Comparison of ENCODE assay signal across 10 mouse cellular contexts in the genomic region with DNA sequence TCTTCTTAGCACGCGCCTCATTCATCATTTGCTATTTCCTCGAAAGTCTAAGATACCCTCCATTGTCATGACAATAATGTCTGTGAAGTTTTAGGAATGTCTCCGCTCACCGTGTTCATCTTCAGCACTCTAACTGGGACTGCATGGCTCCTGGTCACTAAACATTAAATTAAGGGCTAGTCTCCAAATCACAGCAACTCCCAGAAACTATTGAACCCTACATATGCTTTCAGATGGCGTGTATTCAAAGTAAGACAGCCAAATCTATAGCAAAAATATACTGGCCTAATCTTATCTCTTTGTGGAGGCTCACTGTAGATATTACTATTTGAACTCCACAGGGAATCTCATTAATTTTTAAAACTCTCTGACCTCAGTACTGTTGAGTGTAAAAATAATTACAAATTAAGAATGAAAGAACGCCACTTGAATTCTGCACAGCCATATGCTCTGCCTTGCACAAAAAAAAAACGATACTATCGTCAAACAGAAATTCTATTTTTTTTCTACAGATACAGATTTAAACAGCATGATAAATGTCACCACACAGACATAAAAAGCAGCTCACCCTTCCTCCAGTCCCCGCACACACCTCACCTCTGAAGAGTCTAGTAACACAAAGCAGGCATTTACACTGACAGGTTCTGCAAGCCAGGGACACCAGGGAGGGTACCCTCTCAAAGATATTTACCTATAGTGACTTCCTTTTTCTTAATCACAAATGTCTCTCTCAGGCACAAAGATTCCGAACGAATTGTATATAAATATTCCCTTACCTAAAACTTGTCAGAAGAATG.
A peak's percentile ranks its signal among the peaks of the same experiment; 100 is the strongest.
DNase-seq lines count a peak whose midpoint lies in the region; ATAC-seq lines count a peak whose summit lies in the region.
"Had no signal": no experiment of that assay in that cellular context is flagged by ENCODE, and none has a peak within 500 bp of the region (broad histone marks: within the 10 kb centered on the region; RNA-seq: fewer than 3 reads in every experiment).

No protein-coding gene starts in this region.

- no peaks in the 10 kb centered on the region for H3K9me3 ChIP-seq in limb, embryonic 12.5 days
- no peaks in the 10 kb centered on the region for H3K9me3 ChIP-seq in limb, embryonic 10.5 days (replicated peaks)
- H3K9me3 ChIP-seq in forebrain, embryonic 14.5 days (replicated peaks; ENCODE audit: control insufficient read depth, low read length) = no peaks in the 10 kb centered on the region
- no peaks in the 10 kb centered on the region for H3K9me3 ChIP-seq in limb, embryonic 13.5 days
- H3K9me3 ChIP-seq in neural tube, embryonic 15.5 days (replicated peaks) = no peaks in the 10 kb centered on the region

- no peak overlapping the region for H3K27ac ChIP-seq in limb, embryonic 12.5 days
- no peak overlapping the region for H3K27ac ChIP-seq in limb, embryonic 10.5 days
- H3K27ac ChIP-seq in forebrain, embryonic 14.5 days (ENCODE audit: low read depth, low read length) = peak overlapping the region; percentile 94
- H3K27ac ChIP-seq in limb, embryonic 13.5 days = no peak overlapping the region
- peak overlapping the region; percentile 92 for H3K27ac ChIP-seq in neural tube, embryonic 15.5 days (replicated peaks)
- H3K27ac ChIP-seq: macrophage had no signal

- H3K27me3 ChIP-seq in limb, embryonic 12.5 days = peaks cover 18% of the 10 kb centered on the region
- H3K27me3 ChIP-seq in limb, embryonic 10.5 days (ENCODE audit: low read depth, poor library complexity, severe bottlenecking) = peaks cover 39% of the 10 kb centered on the region
- H3K27me3 ChIP-seq in forebrain, embryonic 14.5 days (replicated peaks; ENCODE audit: control insufficient read depth, insufficient read depth, low read length) = no peaks in the 10 kb centered on the region
- peaks cover 24% of the 10 kb centered on the region for H3K27me3 ChIP-seq in limb, embryonic 13.5 days
- no peaks in the 10 kb centered on the region for H3K27me3 ChIP-seq in neural tube, embryonic 15.5 days (replicated peaks)

- DNase-seq in limb, embryonic 10.5 days (ENCODE audit: low spot score) = no peak
- peak; percentile 41 for DNase-seq in forebrain, embryonic 14.5 days (ENCODE audit: low spot score)
- no peak for DNase-seq in layer of hippocampus, postnatal 14 days (ENCODE audit: low spot score in 2 of 2)
- no peak for DNase-seq in layer of hippocampus, adult 18-20 months (ENCODE audit: low spot score in 2 of 2)
- DNase-seq: heart, postnatal 4 days had no signal

- H3K4me2 ChIP-seq in limb, embryonic 12.5 days = peak overlapping the region; percentile 26; the same call in 1 of the 2 replicates
- H3K4me2 ChIP-seq in forebrain, embryonic 14.5 days (ENCODE audit: low read length) = peak overlapping the region; percentile 81
- H3K4me2 ChIP-seq in limb, embryonic 13.5 days (replicated peaks) = peak overlapping the region; percentile 39
- H3K4me2 ChIP-seq in neural tube, embryonic 15.5 days = peak overlapping the region; percentile 62
- H3K4me2 ChIP-seq: liver, embryonic 11.5 days had no signal

- H3K36me3 ChIP-seq in limb, embryonic 12.5 days = no peaks in the 10 kb centered on the region
- no peaks in the 10 kb centered on the region for H3K36me3 ChIP-seq in limb, embryonic 10.5 days
- no peaks in the 10 kb centered on the region for H3K36me3 ChIP-seq in forebrain, embryonic 14.5 days (ENCODE audit: control insufficient read depth, insufficient read depth, low read length)
- no peaks in the 10 kb centered on the region for H3K36me3 ChIP-seq in limb, embryonic 13.5 days
- no peaks in the 10 kb centered on the region for H3K36me3 ChIP-seq in neural tube, embryonic 15.5 days

- no peak for ATAC-seq in limb, embryonic 12.5 days (ENCODE audit: insufficient number of reproducible peaks, insufficient read depth, low FRiP score, low TSS enrichment, low read depth)
- ATAC-seq in forebrain, embryonic 14.5 days = no peak; the same call in 1 of the 2 replicates
- ATAC-seq in limb, embryonic 13.5 days (ENCODE audit: low FRiP score, low read depth) = no peak
- 0 out of 2 replicates have a peak, but pooled peaks have one; percentile 46 for ATAC-seq in neural tube, embryonic 15.5 days (ENCODE audit: low FRiP score)

- 72% methylated on average over 12 of the region's 12 CpGs for WGBS in limb, embryonic 12.5 days
- WGBS in limb, embryonic 10.5 days = 78% methylated on average over 12 of the region's 12 CpGs
- 10% methylated on average over 12 of the region's 12 CpGs for WGBS in forebrain, embryonic 14.5 days
- 65% methylated on average over 12 of the region's 12 CpGs for WGBS in limb, embryonic 13.5 days
- WGBS in neural tube, embryonic 15.5 days = 17% methylated on average over 12 of the region's 12 CpGs

- no peak overlapping the region for H3K9ac ChIP-seq in limb, embryonic 12.5 days (replicated peaks)
- H3K9ac ChIP-seq in forebrain, embryonic 14.5 days (ENCODE audit: low read length) = peak overlapping the region; percentile 85
- no peak overlapping the region for H3K9ac ChIP-seq in limb, embryonic 13.5 days
- H3K9ac ChIP-seq in neural tube, embryonic 15.5 days (replicated peaks) = peak overlapping the region; percentile 70

- H3K4me3 ChIP-seq in limb, embryonic 12.5 days (replicated peaks) = peak overlapping the region; percentile 17; the same call in 1 of the 2 replicates
- no peak overlapping the region for H3K4me3 ChIP-seq in limb, embryonic 10.5 days
- H3K4me3 ChIP-seq in forebrain, embryonic 14.5 days (ENCODE audit: low read depth, low read length) = peak overlapping the region; percentile 52
- H3K4me3 ChIP-seq in limb, embryonic 13.5 days = peak overlapping the region; percentile 25
- peak overlapping the region; percentile 60 for H3K4me3 ChIP-seq in neural tube, embryonic 15.5 days (replicated peaks)

- peaks cover 10% of the 10 kb centered on the region for H3K4me1 ChIP-seq in limb, embryonic 12.5 days (replicated peaks)
- peaks cover 14% of the 10 kb centered on the region for H3K4me1 ChIP-seq in limb, embryonic 10.5 days
- peaks cover 2% of the 10 kb centered on the region; the same call in 1 of the 2 replicates for H3K4me1 ChIP-seq in forebrain, embryonic 14.5 days (ENCODE audit: control insufficient read depth, insufficient read depth, low read length)
- H3K4me1 ChIP-seq in limb, embryonic 13.5 days = peaks cover 21% of the 10 kb centered on the region; the same call in 1 of the 2 replicates
- peaks cover 8% of the 10 kb centered on the region for H3K4me1 ChIP-seq in neural tube, embryonic 15.5 days

Comparison
In these comparisons a context has a peak if more than half of its experiments do, and no peak if none do; other contexts are left out.
1. H3K27ac ChIP-seq: peak in forebrain, embryonic 14.5 days (single experiment) and neural tube, embryonic 15.5 days (single experiment); none in limb, embryonic 12.5 days (single experiment), limb, embryonic 10.5 days (single experiment) and limb, embryonic 13.5 days (single experiment).
2. H3K4me2 ChIP-seq: peak in every context shown above with its lines; median percentile 81 in forebrain, embryonic 14.5 days; 62 in neural tube, embryonic 15.5 days; 39 in limb, embryonic 13.5 days; 26 in limb, embryonic 12.5 days.
3. H3K9ac ChIP-seq: peak in forebrain, embryonic 14.5 days (single experiment) and neural tube, embryonic 15.5 days (single experiment); none in limb, embryonic 12.5 days (single experiment) and limb, embryonic 13.5 days (single experiment).